Mouse (Mus musculus) cerebellum, adult 2 months (tissue): Measurements from ENCODE around the gene Nrp1.

Experiments used
- CTCF ChIP-seq: fragments of 200-500 bp; IDR thresholded peaks from 2 replicates; pipeline ENCODE4 v1.5.1; 2011; ENCODE audit warnings: low read depth, mild to moderate bottlenecking, control low read depth, low read length, moderate library complexity, borderline replicate concordance; ENCODE audit not compliant: insufficient read depth
- POLR2A ChIP-seq: fragments of 200-500 bp; IDR thresholded peaks from 2 replicates; pipeline ENCODE4 v1.6.1; 2011; ENCODE audit warnings: low read length, control low read depth, borderline replicate concordance; ENCODE audit not compliant: insufficient read depth

- no peak for TF ChIP-seq CTCF
- no peak for TF ChIP-seq POLR2A
These were observed 1.3 kb downstream of the Nrp1 start for GRCm38 (mm10) chr8:128359521-128360318.
